Mouse (Mus musculus): ENCODE data around the gene Etnk1. TPM values are rescaled to one million over a fixed set of nuclear protein-coding genes. Genes with fewer than 3 reads are reported as not detected.

The Etnk1 gene
- total RNA-seq, 2 experiments from 2014 or later = 28.5 to 29.4 TPM

- intact Hi-C loops (cut with DNase I) = no loop called here
- no peak for DNase-seq
Measured at GRCm38 (mm10) chr6:143261289-143261665, 94.3 kb downstream of the Etnk1 start.

GRCm38 (mm10) chr6:143265482-143265881 is 98.5 kb downstream of the Etnk1 start:
- no peak for DNase-seq
- intact Hi-C loops (cut with DNase I) = no loop called here

- DNase-seq = no peak
- intact Hi-C loops (cut with DNase I) = no loop called here
Measured at GRCm38 (mm10) chr6:143279222-143279621, 112.2 kb downstream of the Etnk1 start.

Other genes with a start within 250 kb of the Etnk1 start
- 1 to 10 TPM in 1 of 2 experiments, under 1 TPM in 1; 0.89 to 1.3 TPM for gene St8sia1, start 202.8 kb upstream of the Etnk1 start, total RNA-seq (2021)
- 10 to 100 TPM; 23.9 to 27.0 TPM for gene C2cd5, start 67.1 kb upstream of the Etnk1 start, total RNA-seq (2021)

All from heart, postnatal 10 days (tissue).